Mouse (Mus musculus) spleen, embryonic (tissue): ENCODE measurements at regions not wholly inside any gene's neighbourhood (a gene's known extent, or its start where the extent isn't known, plus 50 kb on each side); places are given as distances from the start of the nearest gene placed in this dataset.

Experiments used
- CTCF ChIA-PET: fragments of 350-600 bp; sonication (Branson Sonifier 250); formaldehyde crosslinking; loops from one replicate; lab custom pipeline; 2022; lab: Charles Lee

DNA sequence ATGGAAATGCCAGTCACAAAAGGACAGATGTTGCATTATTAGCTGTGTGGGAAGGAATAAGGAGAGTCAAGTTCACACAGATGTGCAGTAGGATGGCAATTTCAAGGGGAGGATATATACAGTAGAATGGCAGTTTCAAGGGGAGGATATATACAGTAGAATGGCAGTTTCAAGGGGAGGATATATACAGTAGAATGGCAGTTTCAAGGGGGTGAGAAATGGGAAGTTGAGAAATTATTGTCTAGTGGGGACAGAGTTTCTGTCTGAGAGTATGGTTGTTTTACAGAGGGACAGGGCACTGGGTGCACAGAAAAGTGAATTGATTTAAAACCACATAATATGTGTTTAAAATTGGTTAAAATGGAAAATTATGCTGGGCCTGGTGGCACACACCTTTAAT, 54.8 kb upstream of the Scel start:
- CTCF ChIA-PET, result no interaction called here

DNA sequence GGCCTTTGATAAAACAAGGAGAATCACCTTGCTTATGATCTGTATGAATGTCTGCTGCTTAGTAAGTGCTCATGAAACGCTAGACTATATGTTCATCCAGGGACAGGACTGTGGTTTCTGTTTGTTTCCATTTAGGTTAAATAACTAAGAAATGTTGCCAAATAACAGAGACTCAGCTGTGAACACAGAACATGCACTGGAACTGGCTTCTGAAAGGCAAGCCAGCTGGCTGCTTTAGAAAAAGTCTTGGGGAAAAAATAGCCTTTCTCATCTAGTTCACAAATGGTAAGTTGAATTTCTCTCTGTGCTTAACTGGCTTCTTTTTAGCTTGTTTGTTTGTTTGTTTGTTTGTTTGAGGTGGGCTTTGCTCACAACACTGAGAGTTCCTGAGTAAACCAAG, 57.0 kb upstream of the Scel start:
- CTCF ChIA-PET, result no interaction called here

DNA sequence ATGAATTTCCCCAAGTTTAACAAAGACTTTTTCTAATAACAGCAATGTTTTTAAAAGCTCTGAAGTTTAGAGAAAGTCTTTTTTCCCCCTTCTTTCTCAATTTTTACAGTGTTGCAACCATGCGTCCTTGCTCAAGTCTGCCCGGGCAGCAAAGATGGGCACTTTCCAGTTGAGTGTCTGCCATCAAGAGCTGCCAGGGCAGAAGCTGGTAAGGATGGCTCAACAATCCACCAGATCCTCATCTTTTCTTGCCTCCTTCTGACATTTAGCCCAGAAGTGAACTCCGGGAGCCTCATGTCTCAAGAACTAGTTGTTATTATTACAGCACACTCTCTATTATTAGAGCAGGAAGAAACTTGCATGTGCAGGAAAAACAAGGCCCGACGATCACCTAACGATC, 62.4 kb upstream of the Scel start:
- CTCF ChIA-PET, result no interaction called here

DNA sequence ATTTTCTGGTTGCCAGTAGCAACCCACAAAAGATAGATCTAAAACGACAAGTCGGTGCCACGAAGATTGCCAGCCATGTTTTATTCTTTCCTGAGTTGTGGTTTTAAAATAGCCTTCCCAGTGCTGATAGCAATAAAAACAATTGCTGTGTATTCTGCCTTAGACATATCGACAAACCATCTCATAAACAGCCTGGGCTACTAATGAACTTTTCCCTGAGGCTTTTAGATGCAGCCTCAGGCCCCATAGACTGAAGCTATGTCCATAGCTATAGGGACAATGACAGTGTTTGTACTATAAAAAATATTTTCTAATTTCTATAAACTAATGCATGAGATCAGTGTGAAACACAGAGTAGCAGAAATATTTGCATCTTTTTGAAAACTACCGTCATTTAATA, 63.7 kb upstream of the Scel start:
- CTCF ChIA-PET, result no interaction called here

DNA sequence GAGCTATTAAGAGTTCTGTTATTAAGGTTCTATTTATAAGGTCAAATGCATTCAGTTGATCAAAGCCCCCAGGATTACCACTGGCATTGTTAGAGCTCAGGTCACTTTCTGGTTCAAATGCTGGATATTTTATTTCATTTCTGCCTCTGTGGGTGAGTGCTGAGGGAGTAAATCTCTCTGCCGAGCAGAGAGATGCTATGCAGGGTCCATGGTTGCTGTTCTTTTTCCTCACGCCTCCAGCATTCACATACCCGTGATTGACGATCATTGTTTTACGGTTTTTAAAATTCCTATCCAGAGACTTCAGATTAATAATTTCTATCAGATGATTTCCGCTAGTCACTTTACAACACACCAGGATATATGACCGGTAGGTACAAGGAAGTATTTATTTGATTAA, 64.1 kb upstream of the Scel start:
- CTCF ChIA-PET, result no interaction called here

DNA sequence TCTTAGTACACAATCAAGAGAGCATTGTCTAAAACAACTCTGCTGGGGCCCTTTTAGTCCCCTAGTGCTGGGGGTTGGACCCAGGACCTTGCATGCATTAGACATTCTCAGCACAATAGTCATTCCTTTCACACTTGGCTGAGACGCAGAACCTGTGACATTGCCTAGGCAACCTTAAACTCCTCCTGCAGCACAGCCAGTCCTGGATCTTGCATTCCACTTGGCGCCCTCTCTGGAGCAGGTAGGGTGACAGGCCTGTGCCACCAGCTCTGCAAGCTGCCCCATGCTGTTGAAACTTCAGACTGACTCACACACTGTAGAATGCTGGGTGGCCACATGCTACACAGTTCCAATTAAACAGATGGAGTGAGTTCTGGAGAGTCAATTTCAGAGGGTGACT, 66.5 kb upstream of the Scel start:
- CTCF ChIA-PET, result no interaction called here

DNA sequence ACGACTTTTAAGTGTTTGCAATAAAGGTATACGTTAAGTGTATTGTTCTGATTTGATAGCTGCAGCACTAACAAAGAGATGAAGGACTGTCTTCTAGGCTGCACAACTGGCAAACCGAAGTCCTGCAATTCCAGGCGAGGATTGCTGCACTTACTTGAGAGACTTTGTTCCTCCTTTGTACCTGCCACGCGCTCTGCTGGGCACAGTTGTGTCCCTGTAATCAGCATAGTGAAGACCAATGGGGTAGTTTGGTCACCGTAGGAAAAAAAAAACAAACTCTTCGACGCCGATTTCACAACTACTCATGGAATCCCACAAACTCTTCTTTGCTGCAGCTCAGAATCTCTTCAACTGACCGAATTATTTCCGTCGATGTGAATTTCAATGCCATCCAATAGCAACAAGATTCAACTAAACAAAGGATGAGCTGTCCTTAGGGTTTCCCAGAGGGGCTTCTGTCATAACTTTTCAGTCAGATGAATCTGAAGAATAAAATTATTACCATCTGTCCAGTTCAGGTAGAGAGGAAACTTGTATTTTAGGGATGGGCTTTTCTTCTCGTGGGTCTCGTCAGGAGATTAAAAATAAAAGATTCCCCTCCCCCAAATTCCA, 71.6 kb upstream of the Scel start:
- CTCF ChIA-PET, result no interaction called here

DNA sequence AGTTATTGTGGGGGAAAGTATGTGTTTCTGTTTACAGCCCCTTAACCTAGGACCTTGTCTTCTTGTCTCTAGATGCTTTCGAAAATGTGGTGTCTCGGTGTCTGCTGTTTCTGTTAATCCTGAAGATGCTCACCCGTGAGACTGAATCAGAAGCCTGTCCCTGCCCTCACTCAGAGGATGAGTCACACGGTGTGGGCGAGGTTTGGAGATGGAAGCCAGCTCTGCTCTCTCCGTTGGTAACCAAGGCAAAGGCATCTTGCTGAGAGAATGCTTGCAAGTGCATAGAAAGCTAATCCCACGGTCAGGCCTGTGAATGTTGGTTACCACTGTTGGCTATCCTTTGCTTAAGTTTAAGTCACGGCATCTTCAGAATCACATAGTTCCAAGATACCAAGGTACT, 72.9 kb upstream of the Scel start:
- CTCF ChIA-PET, result no interaction called here

DNA sequence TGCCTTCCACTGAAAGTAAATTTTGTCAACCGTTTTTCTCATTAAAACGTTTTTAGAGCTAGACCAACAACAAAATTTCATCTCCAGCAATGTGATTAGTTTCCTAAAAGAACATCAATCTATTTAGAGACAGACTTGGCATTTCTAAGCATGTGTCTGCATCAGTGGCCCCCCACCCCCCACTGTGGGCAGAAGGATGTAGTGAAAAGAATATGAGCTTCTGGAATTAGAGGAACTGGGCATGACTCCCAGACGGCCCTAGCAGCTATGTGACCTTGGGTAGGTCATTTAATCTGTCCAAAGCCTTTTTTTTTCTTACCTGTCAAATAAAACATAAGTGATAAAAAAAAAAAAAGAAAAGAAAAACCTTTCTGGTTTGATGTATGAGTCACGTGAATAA, 78.9 kb upstream of the Scel start:
- CTCF ChIA-PET, result no interaction called here

DNA sequence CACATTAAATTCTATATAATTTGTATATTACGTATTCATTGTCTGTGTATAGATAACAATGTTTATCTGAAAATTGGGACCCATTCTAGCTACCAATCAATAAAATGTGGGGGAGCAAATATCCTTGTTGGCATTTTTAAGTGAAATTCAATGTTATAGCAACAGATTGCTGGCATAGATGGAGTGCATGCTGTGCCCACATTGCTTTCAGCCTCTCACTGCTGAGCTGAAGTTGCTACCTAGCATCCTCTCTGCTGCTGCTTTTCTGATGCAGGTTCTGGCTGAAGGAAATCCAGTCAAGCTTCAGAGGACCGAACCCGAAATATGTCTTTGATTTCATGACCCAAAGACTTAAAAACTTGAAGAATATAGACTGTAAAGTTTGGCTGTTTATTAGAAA, 80.0 kb upstream of the Scel start:
- CTCF ChIA-PET, result interaction anchor here (0.6 kb wide), 1 partner anchor 218 kb away, joined by 5 read pairs; no protein-coding TSS in a partner anchor

DNA sequence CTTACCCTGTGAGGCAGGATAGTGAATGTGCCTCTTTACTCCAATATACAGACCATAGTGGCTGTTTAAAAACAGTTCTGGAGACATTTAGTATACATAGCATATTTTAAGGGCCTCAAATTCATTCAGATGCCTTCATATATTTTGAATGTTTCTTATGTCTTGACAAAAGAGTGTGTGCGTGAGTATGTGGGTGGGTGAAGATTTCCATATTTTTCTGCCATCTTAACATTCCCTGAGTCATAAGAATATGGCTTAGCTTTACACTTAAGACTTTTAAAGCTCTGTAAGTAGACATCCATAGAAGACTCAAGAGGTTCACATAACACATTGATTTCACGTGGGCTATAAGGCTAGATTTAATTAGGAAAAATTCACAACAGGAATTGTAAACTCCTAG, 81.3 kb upstream of the Mycbp2 start:
- CTCF ChIA-PET, result no interaction called here

DNA sequence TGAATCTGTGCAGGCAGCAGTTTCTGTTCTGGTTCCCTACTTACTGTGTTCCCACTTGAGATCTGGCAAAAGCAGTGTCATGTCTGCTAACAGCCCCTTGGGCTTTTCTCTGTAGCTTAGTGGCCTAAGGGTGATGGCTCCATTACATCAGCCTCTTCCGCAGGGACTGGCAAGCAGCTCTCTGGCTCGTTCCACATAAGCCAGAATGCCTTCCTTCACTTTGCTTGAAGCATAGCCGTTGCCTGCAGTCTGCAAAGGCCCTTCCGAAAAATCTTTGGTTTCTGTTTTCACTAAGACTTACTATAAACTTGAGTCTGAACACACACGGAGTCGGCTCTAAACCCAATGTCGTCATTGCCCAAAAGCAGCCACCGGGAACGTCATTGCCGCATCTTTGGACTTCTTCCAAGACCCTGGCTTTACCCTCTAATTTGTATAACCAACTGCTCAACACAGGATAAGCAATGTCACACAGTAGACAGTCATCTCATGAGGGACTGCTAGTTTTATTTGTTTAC, 74.8 kb upstream of the Mycbp2 start:
- CTCF ChIA-PET, result no interaction called here

DNA sequence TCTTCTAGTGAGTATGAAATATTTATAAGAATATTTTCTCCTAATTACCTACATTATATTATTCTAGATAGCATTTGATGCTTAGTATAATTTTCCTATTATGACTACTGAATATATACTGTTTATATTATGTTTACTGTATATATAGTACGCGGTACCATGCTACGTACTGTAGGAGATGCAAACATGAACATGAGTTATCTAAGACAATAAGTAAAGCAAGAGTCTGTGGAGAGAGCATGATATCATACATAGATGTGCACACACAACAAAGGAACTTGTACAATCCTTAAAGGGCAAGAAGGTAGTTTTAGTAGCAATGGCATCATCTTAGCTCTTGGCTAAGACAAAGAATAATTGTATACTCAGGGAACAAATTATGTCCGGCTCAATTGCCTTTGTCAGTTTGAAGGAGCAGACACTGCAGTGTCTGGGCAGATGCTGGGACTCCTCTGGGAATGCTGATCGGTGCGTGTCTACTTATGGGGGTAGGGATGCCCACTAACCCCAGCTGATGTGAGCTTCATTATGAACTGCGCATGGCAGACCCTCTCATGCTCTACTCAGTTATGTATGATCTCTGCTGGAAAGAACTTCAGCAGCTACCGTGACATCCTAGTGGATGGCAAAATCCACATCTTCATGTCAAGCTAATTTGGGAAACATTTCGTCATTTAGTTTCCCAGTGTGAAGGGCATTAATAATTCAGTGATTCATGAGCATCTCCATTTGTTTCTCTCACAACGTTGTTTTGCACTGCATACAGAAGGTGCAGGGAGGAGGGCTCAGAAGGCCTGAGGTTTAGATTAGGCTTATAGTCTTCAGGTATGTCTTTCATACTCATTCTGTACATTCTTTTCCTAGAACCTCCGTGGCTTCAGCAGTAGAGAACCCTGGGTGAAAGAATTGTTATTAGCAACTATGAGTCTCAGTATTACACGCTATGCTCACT, 70.8 kb upstream of the Mycbp2 start:
- CTCF ChIA-PET, result no interaction called here

DNA sequence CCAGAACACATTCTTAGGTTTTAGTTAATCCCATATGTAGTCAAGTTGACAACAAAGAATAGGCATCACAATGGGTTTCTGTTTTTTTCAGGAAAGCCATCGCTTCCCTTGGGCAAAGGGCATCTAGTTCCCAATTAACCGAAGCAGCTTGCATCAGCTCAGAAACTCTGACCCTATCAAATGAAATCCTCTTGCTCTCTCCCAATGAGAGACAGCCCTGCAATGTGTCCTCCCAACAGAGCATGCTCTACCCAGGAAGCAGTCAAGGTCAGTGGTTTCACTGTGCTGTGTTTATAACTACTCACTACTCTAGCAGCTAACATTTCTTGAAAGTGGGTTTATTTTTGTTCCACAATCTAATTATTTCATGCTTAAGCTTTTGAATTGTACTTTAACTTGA, 58.0 kb upstream of the Mycbp2 start:
- CTCF ChIA-PET, result no interaction called here

DNA sequence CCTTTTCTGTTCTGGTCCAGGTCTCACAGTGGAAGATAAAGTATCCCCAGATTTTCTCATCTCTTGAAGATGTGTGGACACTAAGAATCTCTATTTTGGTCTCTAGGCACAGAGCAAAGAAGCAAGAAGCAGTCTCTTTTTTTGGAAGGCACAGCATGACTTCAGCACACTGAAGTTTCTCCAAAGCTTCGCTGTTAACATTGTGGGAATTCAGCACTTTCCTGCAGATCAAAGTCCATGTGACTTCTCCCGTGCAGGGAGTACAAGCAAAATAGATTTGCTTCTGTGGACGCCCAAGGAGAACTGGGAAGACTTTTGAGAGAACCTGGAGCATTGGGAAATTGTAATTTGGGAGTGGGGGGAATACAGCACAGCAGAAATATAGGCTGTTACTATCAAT, 56.4 kb upstream of the Mycbp2 start:
- CTCF ChIA-PET, result no interaction called here

DNA sequence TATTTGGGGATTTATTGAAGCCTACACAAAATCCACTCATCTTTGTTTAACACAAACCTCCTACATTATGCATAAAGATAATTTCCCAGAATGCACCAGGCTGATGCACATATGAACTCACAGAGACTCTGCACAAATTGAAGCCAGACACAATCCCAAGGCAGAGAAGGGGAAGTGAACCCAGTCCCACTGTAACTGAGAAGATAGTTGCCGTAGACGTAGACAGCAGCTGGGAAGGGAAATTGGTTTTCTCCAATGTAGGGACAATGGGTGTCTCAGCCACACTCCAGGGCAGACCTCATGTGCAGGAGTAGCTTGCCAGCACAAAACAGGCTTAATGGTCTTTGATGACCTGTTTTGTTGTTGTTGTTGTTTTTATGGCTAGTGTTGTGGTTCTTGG, 55.4 kb upstream of the Mycbp2 start:
- CTCF ChIA-PET, result no interaction called here

DNA sequence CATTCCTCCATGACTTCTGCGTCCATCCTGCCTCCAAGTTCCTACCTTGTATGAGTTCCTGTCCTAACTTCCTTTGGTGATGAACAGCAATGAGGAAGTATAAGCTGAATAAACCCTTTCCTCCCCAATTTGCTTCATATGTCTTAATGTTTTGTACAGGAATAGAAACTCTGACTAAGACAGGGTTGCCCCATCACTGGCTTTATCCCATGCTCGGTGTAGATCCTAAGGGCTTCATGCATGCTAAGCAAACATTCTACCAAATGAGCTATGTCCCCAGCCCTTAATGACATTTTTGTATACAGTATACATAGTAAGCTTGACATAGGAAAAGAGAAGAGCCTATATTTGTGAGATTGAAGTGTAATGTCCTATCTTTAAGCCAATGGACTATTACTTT, 54.7 kb upstream of the Mycbp2 start:
- CTCF ChIA-PET, result no interaction called here

DNA sequence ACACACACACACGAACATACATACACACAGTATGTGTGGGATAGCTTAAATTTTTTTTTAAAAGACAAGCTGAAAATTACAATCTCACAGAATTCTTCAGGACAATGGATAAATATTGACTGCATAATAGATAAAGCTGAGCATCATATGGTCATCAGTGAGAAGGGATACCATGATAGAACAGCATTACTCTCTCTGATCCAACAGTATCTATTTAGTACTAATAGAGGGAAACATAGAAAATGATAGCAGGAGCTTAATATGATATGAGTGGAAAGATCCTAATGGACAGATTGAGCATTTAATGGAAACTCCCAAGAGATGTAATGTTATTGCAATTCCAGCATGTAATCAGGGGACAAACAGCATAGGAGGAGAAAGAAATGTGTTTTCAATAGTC, 51.8 kb upstream of the Mycbp2 start:
- CTCF ChIA-PET, result interaction anchor here (0.6 kb wide), 1 partner anchor 57 kb away, joined by 3 read pairs; no protein-coding TSS in a partner anchor
